Mouse (Mus musculus) heart, adult 2 months (tissue): ENCODE measurements around the gene Sorbs1. TPM values are rescaled to one million over a fixed set of nuclear protein-coding genes. Genes with fewer than 3 reads are reported as not detected.

Experiments
- DNase-seq, 2 experiments: peaks; one replicate each; pipeline ENCODE4 v3.0.0; 2021
- H3K27ac ChIP-seq: fragments of 200-600 bp; 2 replicates; pipeline ENCODE4 v1.8.1; 2022
- H3K27me3 ChIP-seq: fragments of 200-500 bp; 2 replicates; pipeline ENCODE4 v1.6.1; 2012; ENCODE audit warnings: mild to moderate bottlenecking, low read length, inconsistent platforms, mixed read lengths; ENCODE audit not compliant: control insufficient read depth, insufficient read depth
- H3K36me3 ChIP-seq: fragments of 200-500 bp; 2 replicates; pipeline ENCODE4 v1.6.1; 2012; ENCODE audit warnings: low read length, inconsistent platforms; ENCODE audit not compliant: control insufficient read depth, insufficient read depth
- H3K4me1 ChIP-seq: fragments of 200-500 bp; 2 replicates; pipeline ENCODE4 v1.6.1; 2011; ENCODE audit warnings: low read length; ENCODE audit not compliant: control insufficient read depth, insufficient read depth
- H3K4me3 ChIP-seq: fragments of 200-600 bp; 2 replicates; pipeline ENCODE4 v1.8.1; 2022
- H3K79me2 ChIP-seq: fragments of 200-500 bp; replicated peaks from 2 replicates; pipeline ENCODE4 v1.6.1; 2012; ENCODE audit warnings: mild to moderate bottlenecking, inconsistent platforms, low read length, moderate library complexity, mixed read lengths; ENCODE audit not compliant: control insufficient read depth, insufficient read depth
- H3K9ac ChIP-seq: fragments of 200-500 bp; 2 replicates; pipeline ENCODE4 v1.6.1; 2012; ENCODE audit warnings: low read depth, mild to moderate bottlenecking, control low read depth, inconsistent platforms, low read length, mixed read lengths
- CTCF ChIP-seq: fragments of 200-600 bp; IDR thresholded peaks from 2 replicates; pipeline ENCODE4 v1.8.1; 2022; ENCODE audit warnings: antibody characterized with exemption, mild to moderate bottlenecking, moderate library complexity
- EP300 ChIP-seq: fragments of 200-500 bp; IDR thresholded peaks from 2 replicates; pipeline ENCODE4 v1.6.1; 2011; ENCODE audit warnings: low read depth, low read length, control low read depth; ENCODE audit not compliant: insufficient read depth
- POLR2A ChIP-seq: fragments of 200-500 bp; IDR thresholded peaks from 2 replicates; pipeline ENCODE4 v1.6.1; 2011; ENCODE audit warnings: mild to moderate bottlenecking, low read depth, low read length, control low read depth; ENCODE audit not compliant: insufficient read depth
- WGBS: fragments of 180-500 bp; shearing (Covaris S2); methylation state at CpG from one replicate; pipeline ENCODE4 v1.1.7; 2018; 5-methylcytosine and 5-hydroxymethylcytosine counted together
- intact Hi-C: fragments of 180-260 bp; cut with DNase I; formaldehyde crosslinking; loops from one replicate; pipeline ENCODE4 v1.15.1; 2025
- polyA plus RNA-seq: library from polyadenylated mRNA; depleted of rRNA; stranded (reverse); fragments of >200 nt; gene quantifications from 2 replicates; pipeline ENCODE4 v1.2.3, GENCODE M21; 2012
- total RNA-seq, 2 experiments: library from RNA; stranded (reverse); gene quantifications; 2 replicates each; pipeline ENCODE4 v1.2.3; 2021

Sorbs1 gene
- total and polyA plus RNA-seq, 3 experiments = 185 to 971 (median 638) TPM

GRCm38 (mm10) chr19:40374720-40375119 is 138.9 kb downstream of the Sorbs1 start:
- Histone ChIP-seq H3K27ac (peak overlapping the region; percentile 89), H3K36me3 (peaks cover 44% of the 10 kb centered on the region), H3K4me3 (peak overlapping the region; percentile 41), H3K27me3 (no peaks in the 10 kb centered on the region), H3K9ac (peak overlapping the region; percentile 70), H3K79me2 (no peaks in the 10 kb centered on the region), H3K4me1 (peaks cover 17% of the 10 kb centered on the region)
- no peak for TF ChIP-seq POLR2A
- TF ChIP-seq EP300 = 0 out of 2 replicates have a peak, but pooled peaks have one; percentile 6
- no peak for DNase-seq
- intact Hi-C loops = no loop called here
- WGBS = 69% methylated on average over 2 of the region's 2 CpGs

- peaks cover 31% of the 10 kb centered on the region for H3K4me1 ChIP-seq
- H3K4me3 ChIP-seq = no peak overlapping the region; the same call in 1 of the 2 replicates
- H3K79me2 ChIP-seq = no peaks in the 10 kb centered on the region
- peak overlapping the region; percentile 89 for H3K27ac ChIP-seq
- intact Hi-C loops = no loop called here
- TF ChIP-seq CTCF (no peak), POLR2A (no peak), EP300 (no peak)
- peaks cover 51% of the 10 kb centered on the region for H3K36me3 ChIP-seq
- DNase-seq = no peak
- H3K9ac ChIP-seq = no peak overlapping the region
- WGBS = 71% methylated on average over 5 of the region's 5 CpGs
- H3K27me3 ChIP-seq = no peaks in the 10 kb centered on the region
These were observed 140.9 kb downstream of the Sorbs1 start for GRCm38 (mm10) chr19:40372679-40373078.

- intact Hi-C loops = no loop called here
- peak overlapping the region; percentile 89 for H3K27ac ChIP-seq
These were observed 141.7 kb downstream of the Sorbs1 start for GRCm38 (mm10) chr19:40371866-40372265.

GRCm38 (mm10) chr19:40369852-40370811 is 143.4 kb downstream of the Sorbs1 start:
- intact Hi-C loops = no loop called here
- WGBS = 15% methylated on average over 18 of the region's 18 CpGs
- H3K9ac ChIP-seq = peak overlapping the region; percentile 36
- H3K27ac ChIP-seq = peak overlapping the region; percentile 89
- peaks cover 63% of the 10 kb centered on the region for H3K36me3 ChIP-seq
- no peaks in the 10 kb centered on the region for H3K79me2 ChIP-seq
- TF ChIP-seq EP300 (peak; percentile 66; the same call in 1 of the 2 replicates), CTCF (peak; percentile 66), POLR2A (peak; percentile 78)
- H3K27me3 ChIP-seq = no peaks in the 10 kb centered on the region
- H3K4me3 ChIP-seq = no peak overlapping the region
- peaks cover 44% of the 10 kb centered on the region for H3K4me1 ChIP-seq
- DNase-seq = peak; percentile 62 to 72

More at GRCm38 (mm10) chr19:40371866-40372265, 141.7 kb downstream of the Sorbs1 start:
- H3K4me1 ChIP-seq = peaks cover 35% of the 10 kb centered on the region
- H3K36me3 ChIP-seq = peaks cover 58% of the 10 kb centered on the region
- no peak overlapping the region for H3K4me3 ChIP-seq
- no peaks in the 10 kb centered on the region for H3K27me3 ChIP-seq
- TF ChIP-seq CTCF (no peak), EP300 (no peak), POLR2A (no peak)
- 51% methylated on average over 4 of the region's 4 CpGs for WGBS
- no peak for DNase-seq
- no peak overlapping the region for H3K9ac ChIP-seq
- no peaks in the 10 kb centered on the region for H3K79me2 ChIP-seq

GRCm38 (mm10) chr19:40368517-40368916 is 145.1 kb downstream of the Sorbs1 start:
- WGBS = 69% methylated on average over 2 of the region's 2 CpGs
- Histone ChIP-seq H3K27me3 (no peaks in the 10 kb centered on the region), H3K4me3 (no peak overlapping the region), H3K36me3 (peaks cover 71% of the 10 kb centered on the region), H3K9ac (no peak overlapping the region; the same call in 1 of the 2 replicates), H3K27ac (peak overlapping the region; percentile 89), H3K79me2 (no peaks in the 10 kb centered on the region), H3K4me1 (peaks cover 48% of the 10 kb centered on the region)
- intact Hi-C loops = no loop called here
- peak in 1 of 2 experiments; percentile 79 for DNase-seq
- TF ChIP-seq EP300 = peak; percentile 100
- no peak for TF ChIP-seq CTCF
